Comparison of ENCODE assay signal across 10 mouse cellular contexts in genomic region chr7:87718631-87719030, GRCm38 (mm10).
"Had no signal": no experiment of that assay in that cellular context is flagged by ENCODE, and none has a peak within 500 bp of the region (broad histone marks: within the 10 kb centered on the region; RNA-seq: fewer than 3 reads in every experiment).

No protein-coding gene starts in this region.

- H3K9ac ChIP-seq: limb, embryonic 13.5 days; liver, embryonic 14.5 days; midbrain, embryonic 12.5 days; stomach, embryonic 15.5 days had no signal

- H3K4me1 ChIP-seq: limb, embryonic 13.5 days; midbrain, embryonic 12.5 days; stomach, embryonic 15.5 days had no signal

- H3K4me3 ChIP-seq: limb, embryonic 13.5 days; midbrain, embryonic 12.5 days; stomach, embryonic 15.5 days had no signal

- H3K27me3 ChIP-seq: limb, embryonic 13.5 days; midbrain, embryonic 12.5 days; stomach, embryonic 15.5 days had no signal

- H3K36me3 ChIP-seq: limb, embryonic 13.5 days; midbrain, embryonic 12.5 days; stomach, embryonic 15.5 days had no signal

- H3K4me2 ChIP-seq: limb, embryonic 13.5 days; midbrain, embryonic 12.5 days; stomach, embryonic 15.5 days had no signal

- H3K27ac ChIP-seq: limb, embryonic 13.5 days; liver, embryonic 14.5 days; midbrain, embryonic 12.5 days; stomach, embryonic 15.5 days had no signal

- H3K9me3 ChIP-seq: limb, embryonic 13.5 days; midbrain, embryonic 12.5 days; stomach, embryonic 15.5 days had no signal

- ATAC-seq: intestine, postnatal 0 days had no signal

- DNase-seq: kidney, adult 8-10 months; kidney, postnatal 25 days; layer of hippocampus, adult 9-11 months; lung, adult 18-20 months; thymus, postnatal 14 days had no signal
